Mouse (Mus musculus): Measurements from ENCODE around the gene Mtfp1.

GRCm38 (mm10) chr11:4113970-4114369 lies 18.7 kb upstream of the Mtfp1 start:
- TF ChIP-seq POLR2A (IDR thresholded peaks at IDR 0.05; ENCODE audit: low read depth, low read length) (no peak), CTCF (IDR thresholded peaks at IDR 0.05; ENCODE audit: borderline replicate concordance, insufficient read depth, low read length) (no peak)
